Mouse (Mus musculus): Measurements from ENCODE around the gene Nectin4. TPM values are rescaled to one million over a fixed set of nuclear protein-coding genes. Genes with fewer than 3 reads are reported as not detected.
"Not testable (repeated sequence)": the region's sequence is repeated elsewhere in the genome, so short reads cannot be mapped to it uniquely, and the experiment has no call there.

Nectin4 gene
- total RNA-seq (2022), result not detected

DNA sequence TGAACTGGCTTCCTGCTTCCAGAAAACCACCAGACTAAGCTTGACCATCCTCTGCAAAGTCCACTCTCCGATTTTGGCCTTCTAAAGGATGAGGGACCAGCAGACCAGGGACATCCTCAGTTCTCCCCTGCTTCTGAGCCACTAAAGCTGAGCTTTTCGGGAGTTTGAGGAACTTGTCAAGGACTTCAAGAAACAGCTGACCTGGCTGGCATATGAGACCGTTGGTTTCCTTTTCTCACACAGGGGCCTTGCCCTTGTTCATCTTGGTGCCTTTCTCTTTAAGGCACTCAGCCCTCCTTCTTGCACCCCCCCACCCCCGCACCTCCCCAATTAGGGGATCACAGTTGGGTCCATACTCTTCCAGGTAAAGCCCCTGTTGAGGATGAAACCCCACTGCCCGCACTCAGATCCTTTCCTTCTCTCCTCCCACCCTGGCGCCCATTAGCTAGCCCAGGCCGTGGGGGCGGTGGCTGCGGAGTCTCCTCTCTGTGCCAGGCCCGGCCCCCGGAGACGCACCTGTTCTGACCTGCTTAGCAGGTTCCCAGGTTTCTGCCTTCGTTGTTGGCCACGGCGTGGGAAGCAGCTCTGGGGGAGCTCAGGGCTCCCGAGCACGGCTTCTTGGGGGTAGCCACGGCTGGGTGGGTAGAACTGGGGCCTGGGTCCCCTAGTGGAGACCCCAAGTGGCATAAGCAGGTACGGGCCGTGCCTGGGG, at the start of gene Nectin4:
Gene Nectin4, plus strand, starts transcription at position 255 of the 712 bp plus-strand sequence.
- DNase-seq (ENCODE audit: low spot score in 2 of 2), result no peak

DNA sequence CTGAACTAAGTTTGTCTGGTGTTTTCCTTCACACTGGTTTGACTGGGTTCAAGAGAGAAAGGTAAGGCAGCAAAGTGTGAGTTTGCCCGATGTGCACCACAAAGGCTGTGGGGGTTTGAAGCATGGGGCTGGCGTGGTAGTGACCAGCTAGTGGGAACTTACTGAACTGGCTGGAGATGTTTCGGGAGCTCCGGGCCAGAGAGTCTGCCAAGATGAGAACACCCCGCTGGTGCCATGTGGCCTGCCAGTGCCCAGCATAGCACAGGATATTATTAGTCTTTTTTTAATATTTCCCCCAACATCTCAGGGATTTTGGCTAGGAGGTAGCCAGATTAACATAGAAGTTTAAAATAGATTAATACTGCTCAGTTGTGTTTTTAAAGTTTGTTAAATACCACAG, 49.7 kb upstream of the Nectin4 start:
- DNase-seq (ENCODE audit: low spot score in 2 of 2), result no peak

DNA sequence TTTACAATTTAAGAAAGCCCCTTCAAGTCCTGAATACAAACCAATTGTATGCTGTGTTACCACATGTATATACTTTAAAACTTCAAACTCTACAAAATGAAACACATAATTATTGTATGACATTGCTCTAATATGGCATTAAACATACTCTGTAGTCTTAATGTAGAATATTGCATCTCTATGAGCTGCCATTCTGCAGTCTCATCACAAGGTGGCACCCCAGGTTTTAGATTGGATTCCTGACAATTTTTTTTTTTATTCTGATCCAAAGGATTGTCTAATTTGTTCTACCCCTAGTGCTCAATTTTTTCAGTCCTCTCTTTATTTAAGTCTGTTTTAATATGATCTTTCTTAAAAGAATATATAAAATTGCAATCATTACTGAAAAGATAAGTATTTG, 48.5 kb upstream of the Nectin4 start:
- DNase-seq (ENCODE audit: low spot score in 2 of 2), result no peak

DNA sequence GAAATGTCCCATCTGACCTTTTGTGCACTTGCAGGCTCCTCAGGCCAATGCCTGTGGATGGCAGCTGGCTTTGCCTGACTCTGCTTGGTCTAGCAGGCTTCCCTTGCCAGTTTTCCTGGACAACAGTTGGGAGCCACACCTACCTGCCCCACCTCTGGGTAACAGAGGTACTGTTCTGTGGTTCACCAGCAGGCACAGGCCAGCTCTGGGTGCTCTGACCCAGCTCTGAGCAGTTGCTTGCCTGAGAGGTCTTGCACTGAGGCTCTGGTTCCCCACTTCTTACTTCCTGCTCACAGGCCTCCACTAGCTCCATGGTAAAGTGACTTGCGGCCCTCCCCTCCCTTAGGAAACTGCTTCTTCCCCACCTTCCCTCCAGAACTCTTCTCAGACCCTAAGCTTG, 47.9 kb upstream of the Nectin4 start:
- DNase-seq (ENCODE audit: low spot score in 2 of 2), result no peak

DNA sequence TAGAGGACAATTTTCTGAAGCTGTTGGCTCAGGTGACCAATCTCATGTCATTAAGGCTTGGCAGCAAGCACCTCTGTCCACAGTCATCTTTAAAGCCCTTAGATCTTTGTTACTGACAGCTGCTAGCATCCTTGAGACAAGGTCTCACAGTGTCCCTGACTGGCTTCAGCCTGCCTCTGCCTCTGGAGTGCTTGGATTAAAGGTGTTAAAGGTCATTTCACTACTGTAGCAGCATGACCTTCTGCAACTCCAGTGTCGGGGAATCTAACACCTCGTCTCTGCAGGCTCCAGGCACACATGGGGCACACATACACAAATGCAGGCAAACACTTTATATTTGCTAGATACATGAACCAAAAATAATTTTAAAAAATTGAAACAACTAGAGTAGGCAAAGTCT, 44.3 kb upstream of the Nectin4 start:
- no peak for DNase-seq (ENCODE audit: low spot score in 2 of 2)

DNA sequence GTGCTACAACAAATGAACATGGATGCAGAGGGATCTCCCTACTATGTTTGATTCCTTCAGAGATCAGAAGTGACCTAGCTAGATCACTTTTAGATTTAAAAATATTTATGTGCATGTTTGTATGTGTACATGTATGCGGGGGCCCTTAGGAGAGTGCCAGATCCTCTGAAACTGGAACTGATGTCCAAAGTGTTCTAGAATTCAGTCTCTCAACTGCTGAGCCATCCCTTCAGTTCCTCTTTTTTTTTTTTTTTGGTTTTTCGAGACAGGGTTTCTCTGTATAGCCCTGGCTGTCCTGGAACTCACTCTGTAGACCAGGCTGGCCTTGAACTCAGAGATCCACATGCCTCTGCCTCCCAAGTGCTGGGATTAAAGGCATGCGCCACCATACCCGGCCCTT, 43.3 kb upstream of the Nectin4 start:
- not testable (repeated sequence) for DNase-seq (ENCODE audit: low spot score in 2 of 2)

DNA sequence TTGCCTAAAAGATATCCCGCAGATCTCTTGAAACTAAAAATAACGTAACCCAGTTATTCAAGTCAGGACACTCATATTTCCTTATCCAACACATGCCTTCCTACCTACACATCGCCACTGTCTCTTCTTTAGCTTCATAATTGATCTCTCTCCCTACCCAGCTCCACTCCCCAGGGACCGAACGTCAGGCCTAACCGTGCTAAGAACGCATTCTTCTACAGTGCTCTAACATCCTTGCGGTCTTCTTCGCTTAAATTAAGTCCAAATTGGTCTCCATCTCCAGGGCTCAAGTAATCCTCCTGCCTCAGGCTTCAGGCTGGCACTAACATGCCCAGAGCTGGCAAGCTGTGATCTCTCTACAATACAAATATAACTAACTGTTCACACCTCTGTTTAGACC, 41.7 kb upstream of the Nectin4 start:
- no peak for DNase-seq (ENCODE audit: low spot score in 2 of 2)

DNA sequence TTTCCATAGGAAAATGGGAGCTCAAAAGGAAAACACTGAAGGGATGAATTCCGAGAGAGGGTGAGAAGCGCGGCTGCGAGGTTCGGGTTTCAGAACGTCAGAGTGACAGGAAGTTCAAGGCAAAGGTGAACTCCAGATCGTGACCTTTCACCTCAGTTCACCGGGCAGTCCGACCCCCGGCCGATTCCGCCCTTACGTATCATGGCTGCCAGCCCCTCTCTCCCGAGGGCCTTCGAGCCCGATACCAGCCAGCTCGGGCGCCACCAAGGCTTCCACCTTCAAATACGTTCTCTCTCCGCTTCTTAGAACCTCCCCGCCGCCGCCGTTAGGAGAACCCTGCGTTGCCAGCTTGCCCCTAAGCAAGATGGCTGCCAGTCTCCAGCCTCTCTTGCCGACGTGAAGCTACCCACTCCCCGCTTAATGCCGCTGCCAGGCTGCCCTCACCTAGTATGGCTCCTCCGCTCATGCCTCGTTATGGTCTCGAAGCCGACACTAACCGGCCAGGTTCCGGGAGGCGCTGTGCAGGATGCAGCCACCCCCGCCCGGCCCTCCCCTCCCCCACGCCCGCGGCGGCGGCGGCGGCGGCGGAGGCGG, 41.0 kb upstream of the Nectin4 start, which contains the start of gene Dedd:
Gene Dedd, plus strand, starts transcription at position 307 of the 594 bp plus-strand sequence.
- peak; percentile 85 to 88 for DNase-seq (ENCODE audit: low spot score in 2 of 2)

DNA sequence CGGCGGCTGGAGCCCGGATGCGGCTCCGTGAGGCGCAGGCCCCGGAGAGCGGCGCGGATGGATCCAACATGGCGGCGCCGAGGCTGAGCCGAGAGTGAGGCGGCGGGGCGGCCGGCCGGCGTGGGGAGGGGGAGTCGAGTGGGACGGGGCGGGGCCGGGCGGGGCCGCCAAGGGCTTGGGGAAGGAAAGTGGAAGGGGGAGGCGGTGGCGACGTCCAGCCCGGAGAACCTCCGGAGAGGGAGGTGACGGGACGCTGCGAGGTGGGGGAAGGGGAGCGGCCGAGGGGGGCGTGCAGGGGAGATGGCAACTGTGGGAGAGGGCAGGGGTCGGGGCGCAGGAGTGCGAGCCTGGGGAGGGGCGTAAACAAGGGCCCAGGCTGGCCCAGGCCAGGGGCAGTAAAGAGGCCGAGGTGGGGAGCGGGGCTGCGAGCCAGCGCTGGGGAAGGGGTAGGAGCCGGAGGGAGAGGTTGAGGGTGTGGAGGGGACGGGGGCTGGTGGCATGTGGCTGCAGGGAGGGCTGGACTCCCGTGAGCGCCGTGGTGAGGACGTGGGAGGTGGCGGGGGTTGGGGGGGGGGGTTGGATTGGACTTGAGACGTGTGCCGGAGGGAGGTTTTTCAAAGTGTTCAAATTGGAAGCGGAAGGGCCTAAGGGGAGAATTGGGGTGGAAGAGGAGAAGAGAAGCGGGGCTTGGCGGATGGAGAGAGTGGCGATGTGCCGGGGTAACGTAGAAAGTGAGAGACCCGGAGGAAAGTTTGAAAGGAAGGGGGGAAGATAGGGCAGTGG, 40.3 kb upstream of the Nectin4 start:
- DNase-seq (ENCODE audit: low spot score in 2 of 2), result no peak

DNA sequence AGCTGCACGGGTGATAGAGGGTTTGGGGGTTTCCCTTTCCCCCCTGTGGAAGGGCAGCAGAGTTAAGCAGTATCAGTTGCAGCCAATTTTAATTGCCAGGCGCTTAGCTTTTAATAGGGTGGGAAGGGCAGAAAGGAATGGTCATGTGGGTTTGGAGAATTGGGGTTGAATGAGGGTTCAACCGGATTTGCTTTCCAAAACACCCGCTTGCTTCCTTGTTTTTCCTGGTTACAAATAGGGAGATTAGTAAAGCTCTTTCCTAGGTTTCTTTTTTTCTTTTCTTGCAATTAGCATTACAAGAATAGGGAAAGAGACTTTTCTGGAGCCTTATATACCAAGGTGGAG, 39.7 kb upstream of the Nectin4 start:
- no peak for DNase-seq (ENCODE audit: low spot score in 2 of 2)

DNA sequence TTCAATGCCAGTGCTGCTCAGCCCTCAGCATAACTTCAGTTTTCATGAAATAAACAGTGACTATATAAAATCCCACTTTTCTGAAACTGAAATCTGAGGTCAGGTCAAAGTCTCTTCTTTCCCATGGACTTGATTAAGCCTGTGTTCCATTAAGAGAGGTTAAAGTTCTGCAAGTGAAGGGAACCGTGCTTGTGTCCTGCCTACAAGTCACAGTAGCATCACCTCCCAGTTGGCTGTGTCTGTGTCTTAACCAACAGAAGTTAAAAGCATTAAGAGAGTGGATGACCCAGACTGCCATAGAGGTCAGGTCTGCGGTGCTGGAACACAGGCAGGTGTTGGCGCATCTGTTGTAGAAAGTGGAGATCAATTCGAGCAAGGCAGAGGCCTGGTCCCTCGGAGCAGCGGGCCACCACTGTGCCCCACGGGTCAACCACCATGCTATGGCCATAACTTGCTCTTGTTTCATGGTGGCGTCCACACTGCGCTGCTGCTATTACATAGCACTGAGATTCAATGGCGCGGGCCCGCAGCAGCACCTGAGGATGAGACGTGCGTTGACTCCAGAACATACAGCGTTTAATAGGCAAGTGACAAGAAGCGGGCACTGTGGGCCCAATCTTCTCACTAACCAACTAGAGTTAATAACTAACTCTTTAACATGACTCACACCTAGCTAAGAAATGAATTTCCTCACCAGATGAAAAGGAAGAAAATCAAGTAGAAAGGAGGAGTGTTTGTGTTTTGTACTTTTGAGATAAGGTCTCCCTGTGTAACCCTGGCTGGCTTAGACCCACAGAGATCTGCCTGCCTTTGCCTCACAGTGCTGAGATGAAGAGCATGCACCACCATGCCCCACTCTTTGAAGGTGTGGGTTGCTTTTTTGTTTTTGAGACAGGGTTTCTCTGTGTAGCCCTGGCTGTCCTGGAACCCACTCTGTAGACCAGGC, 27.4 kb upstream of the Nectin4 start:
- no peak for DNase-seq (ENCODE audit: low spot score in 2 of 2)

DNA sequence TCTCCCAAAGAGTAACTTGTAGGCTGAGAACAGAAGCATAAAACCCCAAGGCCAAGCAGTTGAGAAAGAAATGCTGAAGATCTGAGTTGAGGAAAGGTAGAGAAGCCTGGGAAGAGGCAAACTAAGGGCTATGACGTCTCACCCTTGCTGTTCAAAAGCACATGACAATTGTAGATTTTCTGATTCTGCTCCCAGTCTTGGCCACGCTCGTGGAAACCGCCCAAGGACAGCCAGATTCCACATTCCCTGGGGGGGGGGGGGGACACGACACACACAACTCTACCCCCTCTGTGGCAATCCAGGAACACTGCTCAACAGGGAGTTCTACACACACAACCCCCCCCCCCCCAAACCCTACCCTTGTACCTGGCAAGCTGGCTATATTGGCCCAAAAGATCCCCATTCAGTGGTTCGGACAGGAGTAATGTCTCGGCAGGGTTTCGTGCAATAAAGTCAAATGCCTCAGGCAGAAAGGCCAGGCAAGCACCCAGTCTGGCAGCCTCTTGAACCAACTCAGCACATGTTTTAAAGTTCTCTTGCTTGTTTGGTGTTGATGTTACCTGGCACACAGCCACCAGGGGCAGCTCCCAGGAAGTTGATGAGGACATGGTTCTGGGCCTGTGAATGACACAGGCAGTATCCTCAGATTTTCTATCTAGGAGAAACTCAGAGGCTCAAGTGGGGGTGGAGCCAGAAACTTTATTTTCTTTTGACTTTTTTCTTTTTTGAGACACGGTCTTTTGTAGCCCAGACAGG, 25.8 kb upstream of the Nectin4 start:
- DNase-seq (ENCODE audit: low spot score in 2 of 2), result no peak

DNA sequence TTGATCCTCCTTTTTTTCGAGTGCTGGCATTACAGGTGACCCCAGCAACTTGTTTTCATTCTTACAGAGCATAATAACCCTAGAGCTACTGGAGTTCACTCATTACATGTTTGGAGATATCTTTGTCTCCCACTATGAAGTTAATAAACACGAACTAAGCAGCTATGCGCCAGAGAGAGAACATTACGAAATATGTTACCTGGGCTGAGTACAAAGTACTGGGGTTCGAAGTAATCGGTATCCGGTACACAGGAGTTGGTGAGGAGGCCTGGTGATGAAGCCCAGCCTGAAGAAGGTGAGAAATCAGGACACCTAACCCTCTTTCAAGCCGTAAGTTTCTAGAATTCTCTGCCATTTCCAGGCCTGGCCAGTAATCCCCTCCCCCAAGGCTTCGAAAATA, 25.2 kb upstream of the Nectin4 start:
- DNase-seq (ENCODE audit: low spot score in 2 of 2), result no peak

DNA sequence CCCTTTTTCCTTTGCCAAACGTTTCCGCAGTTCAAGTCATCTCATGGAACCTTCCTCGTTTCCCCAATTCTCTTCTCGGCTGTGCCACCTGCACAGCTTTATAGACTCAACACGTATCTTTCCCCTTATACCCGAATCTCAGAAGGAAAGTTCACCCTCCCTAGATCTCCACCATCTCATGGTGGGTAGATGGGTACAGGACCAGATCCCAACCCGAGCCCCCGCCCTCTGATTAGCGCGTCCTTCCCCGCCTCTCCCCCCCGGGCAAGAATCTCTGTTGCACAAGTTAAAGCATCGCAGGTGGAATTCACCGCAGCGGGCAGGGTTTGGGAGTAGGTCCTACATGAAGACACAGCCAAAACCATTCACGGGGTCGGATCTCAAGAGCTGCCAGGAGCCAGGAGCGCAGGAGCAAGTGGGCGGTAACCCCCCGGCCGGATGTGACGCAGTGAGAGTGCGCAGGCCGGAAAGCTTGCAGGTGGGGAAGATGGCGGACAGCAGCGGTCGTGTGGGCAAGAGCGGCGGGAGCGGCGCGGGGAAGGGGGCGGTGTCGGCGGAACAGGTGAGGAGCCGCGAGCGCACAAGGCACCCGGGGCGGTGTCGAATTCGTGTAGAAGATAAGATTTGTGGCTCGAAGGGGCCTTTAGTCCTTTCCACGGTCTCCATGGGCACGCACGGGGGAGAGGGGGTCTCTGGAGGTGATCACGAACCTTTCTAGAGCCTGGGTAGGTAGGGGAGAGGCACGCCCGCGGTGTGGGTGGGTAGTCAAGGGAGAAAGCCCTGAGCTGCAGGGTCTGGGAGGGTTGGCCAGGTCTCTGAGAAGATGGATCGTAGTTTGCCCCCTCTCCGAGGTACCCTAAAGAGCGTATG, 24.4 kb upstream of the Nectin4 start, which contains the start of the genes Nit1 and Pfdn2:
Gene Nit1, minus strand, starts transcription at position 422 of the 870 bp plus-strand sequence.
Gene Pfdn2, plus strand, starts transcription at position 446 of the 870 bp plus-strand sequence.
- DNase-seq (ENCODE audit: low spot score in 2 of 2), result peak; percentile 81 to 84

DNA sequence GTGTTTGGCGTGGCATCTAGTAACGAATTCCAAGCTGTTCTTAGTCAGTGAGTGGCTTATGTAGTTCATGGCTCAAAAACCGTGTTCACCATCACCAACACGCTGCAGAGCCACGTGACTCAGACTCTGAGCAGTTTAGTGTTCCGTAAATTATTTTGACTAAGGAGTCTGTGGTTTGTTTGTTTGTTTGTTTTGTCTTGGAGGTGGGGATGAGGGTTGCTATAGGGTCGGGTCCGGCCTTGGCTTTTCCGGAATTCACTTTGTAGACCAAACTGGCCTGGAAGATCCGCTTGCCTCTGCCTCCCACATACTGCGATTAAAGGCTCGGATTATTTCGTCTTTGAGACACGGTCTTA, 23.8 kb upstream of the Nectin4 start:
- DNase-seq (ENCODE audit: low spot score in 2 of 2), result no peak

DNA sequence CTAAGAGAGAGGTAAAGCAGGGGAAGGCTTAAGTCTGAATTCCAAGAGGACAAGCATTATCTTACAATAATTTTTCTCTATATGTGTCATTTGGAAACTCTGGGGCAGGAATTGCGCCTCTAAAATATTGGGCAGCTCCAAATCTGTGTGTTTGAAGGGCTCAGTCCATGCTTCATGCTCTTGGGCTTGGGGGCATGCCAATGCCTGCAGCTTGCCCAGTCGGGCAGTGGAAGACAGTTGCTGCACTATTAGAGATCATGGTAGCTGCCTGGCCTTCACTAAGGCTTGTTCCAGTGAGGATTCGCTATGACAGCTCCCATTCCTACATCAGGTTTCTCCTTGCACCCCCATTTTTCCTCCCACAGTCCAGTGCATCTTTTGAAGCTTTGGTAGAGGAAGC, 21.2 kb upstream of the Nectin4 start:
- DNase-seq (ENCODE audit: low spot score in 2 of 2), result no peak

DNA sequence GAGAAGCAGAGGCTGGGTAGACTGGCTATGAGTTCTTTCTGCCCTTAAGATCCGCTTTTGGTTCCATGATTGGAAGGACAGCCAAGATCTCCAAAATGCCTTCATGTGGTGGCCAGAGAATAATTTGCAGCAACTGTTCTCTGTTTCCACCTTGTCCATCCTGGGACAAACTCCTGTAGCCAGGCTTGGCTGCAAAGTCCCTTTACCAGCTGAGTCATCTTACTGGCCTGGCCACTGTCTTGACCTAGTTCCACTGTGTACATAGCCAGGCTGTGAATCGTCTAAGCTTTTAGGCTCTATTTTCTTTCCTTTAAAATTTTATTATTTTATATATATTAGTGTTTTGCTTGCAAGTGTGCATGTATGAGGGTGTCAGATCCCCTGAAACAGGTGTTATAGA, 20.7 kb upstream of the Nectin4 start:
- no peak for DNase-seq (ENCODE audit: low spot score in 2 of 2)

DNA sequence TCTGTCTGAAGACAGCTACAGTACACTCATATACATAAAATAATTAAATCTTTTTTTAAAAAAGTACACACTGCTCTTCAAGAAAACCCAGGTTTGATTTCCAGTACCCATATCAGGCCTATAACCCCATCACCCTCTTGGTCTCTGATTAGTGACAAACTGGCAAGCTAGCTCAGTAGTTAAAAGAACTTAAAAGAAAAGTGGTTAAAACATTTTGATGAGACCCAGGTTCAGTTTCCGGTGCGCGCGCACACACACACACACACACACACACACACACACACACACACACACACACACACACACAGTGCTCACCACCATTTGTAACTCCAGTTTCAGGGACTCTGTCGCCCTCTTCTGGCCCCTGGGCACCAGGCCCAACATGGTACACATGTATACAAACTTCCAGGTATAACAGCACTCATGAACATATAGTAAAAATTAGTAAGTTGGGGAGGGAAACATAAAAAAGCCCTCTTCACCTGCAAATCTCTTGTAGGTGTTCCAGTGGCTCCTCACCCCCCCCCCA, 14.0 kb upstream of the Nectin4 start:
- no peak for DNase-seq (ENCODE audit: low spot score in 2 of 2)

DNA sequence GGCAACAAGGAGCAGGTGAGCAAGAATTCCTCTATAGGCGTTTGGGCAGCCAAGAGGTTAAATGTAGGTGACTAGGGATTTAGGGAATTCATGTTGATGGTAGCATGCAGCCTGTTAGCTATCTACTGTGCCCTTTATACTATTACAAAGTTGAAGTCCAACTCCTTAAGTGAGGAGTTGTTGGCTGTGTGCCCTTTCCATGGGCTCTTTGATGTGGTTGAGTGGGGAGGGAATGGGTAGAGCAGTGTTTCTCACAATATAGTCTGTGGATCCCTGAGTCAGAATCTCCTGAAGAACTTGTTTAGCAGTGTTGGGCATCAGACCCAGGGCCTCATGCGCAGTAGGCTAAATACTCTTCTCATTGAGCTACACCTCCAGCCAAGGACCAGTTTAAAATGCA, 13.1 kb upstream of the Nectin4 start:
- DNase-seq (ENCODE audit: low spot score in 2 of 2), result no peak

Data from gastrocnemius, adult 8-10 months (tissue).